Mouse (Mus musculus) midbrain, postnatal 0 days (tissue): ENCODE results near the gene Aplp2. TPM values are rescaled to one million over a fixed set of nuclear protein-coding genes. Genes with fewer than 3 reads are reported as not detected.
A peak's percentile ranks its signal among the peaks of the same experiment; 100 is the strongest.

Experiments
- ATAC-seq: fragments of 200-750 bp; cut with Nextera tagmentation; 2 replicates; pipeline ENCODE4 v1.8.0; 2017; ENCODE audit warnings: moderate number of reproducible peaks, mild to moderate bottlenecking, moderate TSS enrichment, moderate library complexity; ENCODE audit not compliant: low FRiP score
- DNase-seq: peaks from one replicate; pipeline ENCODE4 v3.0.0-alpha.2; 2015; ENCODE audit warnings: low spot score
- H3K27ac ChIP-seq: fragments of 300-500 bp; sonication (generic); 2 replicates; pipeline ENCODE4 v1.5.1; 2014; ENCODE audit warnings: low read depth, mild to moderate bottlenecking, low read length, mixed read lengths
- H3K27me3 ChIP-seq: fragments of 300-500 bp; sonication (generic); 2 replicates; pipeline ENCODE4 v1.6.1; 2014; ENCODE audit warnings: low read length, control low read depth, mixed read lengths; ENCODE audit not compliant: insufficient read depth
- H3K36me3 ChIP-seq: fragments of 300-500 bp; sonication (generic); 2 replicates; pipeline ENCODE4 v1.6.1; 2014; ENCODE audit warnings: low read length, control low read depth, mixed read lengths; ENCODE audit not compliant: insufficient read depth
- H3K4me1 ChIP-seq: fragments of 300-500 bp; sonication (generic); 2 replicates; pipeline ENCODE4 v1.6.1; 2014; ENCODE audit warnings: mild to moderate bottlenecking, control low read depth, antibody characterized with exemption, low read length, mixed read lengths; ENCODE audit not compliant: insufficient read depth
- H3K4me2 ChIP-seq: fragments of 300-500 bp; sonication (generic); 2 replicates; pipeline ENCODE4 v1.6.1; 2014; ENCODE audit warnings: low read depth, mild to moderate bottlenecking, low read length, mixed read lengths; ENCODE audit not compliant: poor library complexity, severe bottlenecking
- H3K4me3 ChIP-seq: fragments of 300-500 bp; sonication (generic); 2 replicates; pipeline ENCODE4 v1.5.1; 2014; ENCODE audit warnings: low read depth, mild to moderate bottlenecking, low read length, moderate library complexity
- H3K9ac ChIP-seq: fragments of 300-500 bp; sonication (generic); replicated peaks from 2 replicates; pipeline ENCODE4 v1.6.1; 2014; ENCODE audit warnings: mild to moderate bottlenecking, low read length, moderate library complexity, mixed read lengths; ENCODE audit not compliant: poor library complexity, severe bottlenecking
- H3K9me3 ChIP-seq: fragments of 300-500 bp; sonication (generic); 2 replicates; pipeline ENCODE4 v1.6.1; 2016; ENCODE audit warnings: low read length, control low read depth
- CTCF ChIP-seq: IDR thresholded peaks from 2 replicates; pipeline ENCODE4 v1.5.1; 2016; ENCODE audit warnings: antibody characterized with exemption, mild to moderate bottlenecking
- WGBS: fragments of 180-500 bp; shearing (Covaris S2); extraction: QIAGEN DNeasy Blood & Tissue Kit; methylation state at CpG from one replicate; pipeline ENCODE4 v1.1.7; 2014; 5-methylcytosine and 5-hydroxymethylcytosine counted together
- polyA plus RNA-seq: library from polyadenylated mRNA; unstranded; fragments of >200 nt; fragmentation: Nextera tagmentation; extraction: Ambion mirVana; gene quantifications from 2 replicates; pipeline ENCODE4 v1.2.1, GENCODE M21; 2015
- total RNA-seq: library from RNA; depleted of rRNA; stranded (reverse); fragments of >200 nt; gene quantifications from 2 replicates; pipeline ENCODE4 v1.2.3, GENCODE M21; 2014

Aplp2 gene
- total and polyA plus RNA-seq, 2 experiments from 2014 or later: 379 to 406 TPM

- H3K9ac ChIP-seq: peak within 1 kb of the TSS; percentile 52; the same call in 1 of the 2 replicates
- no peak within 1 kb of the TSS for H3K27ac ChIP-seq
- TF ChIP-seq CTCF: no peak
- under 1% methylated on average over 64 of the region's 74 CpGs for WGBS
- H3K36me3 ChIP-seq: no peaks in the 10 kb centered on the region
- no peaks in the 10 kb centered on the region for H3K9me3 ChIP-seq
- H3K4me3 ChIP-seq: peak within 1 kb of the TSS; percentile 47
- peak within 1 kb of the TSS; percentile 83 for H3K4me2 ChIP-seq
- peaks cover 21% of the 10 kb centered on the region for H3K27me3 ChIP-seq
- ATAC-seq (peak; percentile 45; the same call in 1 of the 2 replicates), DNase-seq (no peak)
- 0 out of 2 replicates have a peak, but pooled peaks cover 2% of the 10 kb centered on the region for H3K4me1 ChIP-seq
These were observed 80.2 kb downstream of the Aplp2 start, which contains the start of gene St14 for GRCm38 (mm10) chr9:31131205-31131968. Gene St14, minus strand, starts transcription at chr9:31131853.

GRCm38 (mm10) chr9:31130357-31131204 is 81.0 kb downstream of the Aplp2 start:
- Histone ChIP-seq H3K27ac (no peak overlapping the region), H3K4me1 (0 out of 2 replicates have a peak, but pooled peaks cover 2% of the 10 kb centered on the region), H3K4me3 (peak overlapping the region; percentile 47), H3K36me3 (no peaks in the 10 kb centered on the region), H3K9me3 (no peaks in the 10 kb centered on the region), H3K4me2 (peak overlapping the region; percentile 83), H3K27me3 (peaks cover 21% of the 10 kb centered on the region), H3K9ac (peak overlapping the region; percentile 52; the same call in 1 of the 2 replicates)
- no peak for TF ChIP-seq CTCF
- WGBS: 18% methylated on average over 26 of the region's 26 CpGs
- no peak for ATAC-seq
- no peak for DNase-seq

- 0 out of 2 replicates have a peak, but pooled peaks cover 2% of the 10 kb centered on the region for H3K4me1 ChIP-seq
- no peak overlapping the region for H3K27ac ChIP-seq
- no peaks in the 10 kb centered on the region for H3K9me3 ChIP-seq
- TF ChIP-seq CTCF: no peak
- ATAC-seq: no peak
- no peaks in the 10 kb centered on the region for H3K36me3 ChIP-seq
- WGBS: 70% methylated on average over 8 of the region's 8 CpGs
- peak overlapping the region; percentile 83 for H3K4me2 ChIP-seq
- H3K9ac ChIP-seq: no peak overlapping the region
- peaks cover 21% of the 10 kb centered on the region for H3K27me3 ChIP-seq
- no peak for DNase-seq
- no peak overlapping the region for H3K4me3 ChIP-seq
These were observed 81.7 kb downstream of the Aplp2 start for GRCm38 (mm10) chr9:31129956-31130355.

DNA sequence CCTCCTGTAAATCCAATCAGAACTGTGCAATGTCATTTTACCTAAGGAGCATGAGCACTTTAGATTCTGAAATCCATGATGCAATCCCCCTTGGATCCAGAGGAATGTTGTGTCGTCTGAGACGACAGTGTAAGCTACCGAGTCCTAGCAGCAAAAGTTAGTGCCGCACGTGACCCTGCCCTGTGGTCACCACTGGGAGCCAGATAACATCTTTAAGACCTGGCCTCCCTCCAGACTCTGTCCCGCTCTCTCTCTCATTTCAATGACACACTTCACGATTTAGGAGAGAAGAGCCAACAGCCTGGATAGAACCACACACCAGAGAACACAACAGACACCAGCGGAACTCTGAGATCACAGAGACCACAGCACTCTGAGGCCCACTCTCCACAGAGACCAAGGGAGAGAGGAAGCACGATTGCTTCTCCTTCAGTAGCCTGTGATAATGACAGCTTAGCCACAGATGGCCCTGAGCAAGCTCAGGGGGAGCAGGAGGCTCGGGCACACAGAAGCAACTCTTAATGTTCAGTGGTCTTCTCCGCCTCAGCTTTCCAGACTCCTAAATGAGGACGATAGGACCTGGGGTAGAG is 83.6 kb downstream of the Aplp2 start:
- H3K4me3 ChIP-seq: no peak overlapping the region
- H3K4me2 ChIP-seq: no peak overlapping the region
- H3K36me3 ChIP-seq: no peaks in the 10 kb centered on the region
- DNase-seq (no peak), ATAC-seq (no peak)
- H3K9me3 ChIP-seq: no peaks in the 10 kb centered on the region
- no peak overlapping the region for H3K27ac ChIP-seq
- no peak for TF ChIP-seq CTCF
- WGBS: 82% methylated on average over 12 of the region's 12 CpGs
- H3K4me1 ChIP-seq: 0 out of 2 replicates have a peak, but pooled peaks cover 2% of the 10 kb centered on the region
- no peak overlapping the region for H3K9ac ChIP-seq
- H3K27me3 ChIP-seq: peaks cover 17% of the 10 kb centered on the region

DNA sequence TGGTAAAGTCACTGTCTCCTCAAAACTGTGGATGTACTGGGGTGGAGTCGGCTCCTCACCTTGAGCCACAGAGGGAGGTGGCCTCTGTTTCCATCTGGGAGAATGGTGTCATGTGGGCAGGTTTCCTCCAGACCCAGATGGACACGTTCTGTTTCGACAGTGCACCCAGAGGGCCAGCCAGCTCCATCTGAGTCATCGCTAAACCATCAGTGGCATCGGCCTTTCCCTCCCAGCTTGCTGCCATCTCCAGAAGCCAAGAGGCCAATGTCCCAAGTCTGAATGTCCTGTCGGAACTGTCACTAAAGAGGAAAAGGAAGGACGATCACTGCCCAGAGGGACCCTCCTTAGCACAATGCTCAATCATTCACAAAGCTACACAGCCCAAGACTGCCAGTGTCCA is 85.5 kb downstream of the Aplp2 start:
- no peaks in the 10 kb centered on the region for H3K9me3 ChIP-seq
- no peak overlapping the region for H3K27ac ChIP-seq
- peaks cover 8% of the 10 kb centered on the region for H3K27me3 ChIP-seq
- no peak overlapping the region for H3K4me2 ChIP-seq
- no peak for DNase-seq
- TF ChIP-seq CTCF: no peak
- no peak for ATAC-seq
- H3K9ac ChIP-seq: no peak overlapping the region
- H3K4me3 ChIP-seq: no peak overlapping the region
- WGBS: 86% methylated on average over 7 of the region's 7 CpGs
- 0 out of 2 replicates have a peak, but pooled peaks cover 2% of the 10 kb centered on the region for H3K4me1 ChIP-seq
- H3K36me3 ChIP-seq: no peaks in the 10 kb centered on the region
